Mouse (Mus musculus): ENCODE measurements around the gene Phf13. TPM values are rescaled to one million over a fixed set of nuclear protein-coding genes. Genes with fewer than 3 reads are reported as not detected.
A peak's percentile ranks its signal among the peaks of the same experiment; 100 is the strongest.

The Phf13 gene
- total RNA-seq, 1 experiment = 22.2 TPM

- Histone ChIP-seq H3K9ac (ENCODE audit: insufficient read depth, low read depth, low read length, poor library complexity, severe bottlenecking) (no peak overlapping the region), H3K4me1 (ENCODE audit: control insufficient read depth in 2 of 2, insufficient read depth in 2 of 2, low read length in 2 of 2, poor library complexity in 1 of 2) (peaks cover 0 to 13% of the 10 kb centered on the region in 2 experiments; a peak in 2 of 4 replicates), H3K36me3 (ENCODE audit: control insufficient read depth, insufficient read depth, low read length, poor library complexity, severe bottlenecking) (peaks cover 56% of the 10 kb centered on the region), H3K27ac (ENCODE audit: insufficient read depth, low read depth, low read length, poor library complexity, severe bottlenecking) (no peak overlapping the region), H3K4me3 (ENCODE audit: insufficient read depth in 1 of 2, low read depth in 1 of 2, low read length in 2 of 2, poor library complexity in 1 of 2, severe bottlenecking in 1 of 2) (no peak overlapping the region), H3K9me3 (ENCODE audit: control insufficient read depth, insufficient read depth, low read depth, low read length) (no peaks in the 10 kb centered on the region)
- no peak for TF ChIP-seq ZNF384 (IDR thresholded peaks at IDR 0.05; ENCODE audit: low read depth, low read length)
- TF ChIP-seq ZC3H11A (IDR thresholded peaks at IDR 0.05; ENCODE audit: borderline replicate concordance, low read depth, low read length) = 0 out of 2 replicates have a peak, but pooled peaks have one; percentile 4
- in situ Hi-C loops (cut with MboI; ENCODE audit: low sequenced_read_pairs in 2 of 2, unreplicated experiment in 2 of 2) = no loop called here
- no peak for DNase-seq (ENCODE audit: low read depth, low spot score)
Observed at GRCm38 (mm10) chr4:151975441-151975840, 20.6 kb downstream of the Phf13 start.

- in situ Hi-C loops (cut with MboI; ENCODE audit: low sequenced_read_pairs in 2 of 2, unreplicated experiment in 2 of 2) = no loop called here
- Histone ChIP-seq H3K27ac (ENCODE audit: insufficient read depth, low read depth, low read length, poor library complexity, severe bottlenecking) (no peak overlapping the region), H3K9ac (ENCODE audit: insufficient read depth, low read depth, low read length, poor library complexity, severe bottlenecking) (no peak overlapping the region), H3K4me1 (ENCODE audit: control insufficient read depth in 2 of 2, insufficient read depth in 2 of 2, low read length in 2 of 2, poor library complexity in 1 of 2) (peaks cover 6 to 21% of the 10 kb centered on the region in 2 experiments; a peak in 3 of 4 replicates), H3K9me3 (ENCODE audit: control insufficient read depth, insufficient read depth, low read depth, low read length) (no peaks in the 10 kb centered on the region), H3K4me3 (ENCODE audit: insufficient read depth in 1 of 2, low read depth in 1 of 2, low read length in 2 of 2, poor library complexity in 1 of 2, severe bottlenecking in 1 of 2) (no peak overlapping the region), H3K36me3 (ENCODE audit: control insufficient read depth, insufficient read depth, low read length, poor library complexity, severe bottlenecking) (peaks cover 45% of the 10 kb centered on the region)
- TF ChIP-seq HCFC1 (IDR thresholded peaks at IDR 0.05; ENCODE audit: borderline replicate concordance, insufficient read depth, low read length) = no peak
- no peak for DNase-seq (ENCODE audit: low read depth, low spot score)
Observed at GRCm38 (mm10) chr4:151972221-151972967, 23.7 kb downstream of the Phf13 start.

- in situ Hi-C loops (cut with MboI; ENCODE audit: low sequenced_read_pairs in 2 of 2, unreplicated experiment in 2 of 2) = no loop called here
- H3K36me3 ChIP-seq (ENCODE audit: control insufficient read depth, insufficient read depth, low read length, poor library complexity, severe bottlenecking) = peaks cover 32% of the 10 kb centered on the region; the same call in 1 of the 2 replicates
- H3K9ac ChIP-seq (ENCODE audit: insufficient read depth, low read depth, low read length, poor library complexity, severe bottlenecking) = peak overlapping the region; percentile 15; the same call in 1 of the 2 replicates
- DNase-seq (ENCODE audit: low read depth, low spot score) = no peak
- no peak for TF ChIP-seq ZNF384 (IDR thresholded peaks at IDR 0.05; ENCODE audit: low read depth, low read length)
- TF ChIP-seq MAFK (IDR thresholded peaks at IDR 0.05; ENCODE audit: insufficient read depth, low read depth, low read length) = no peak
- TF ChIP-seq ZC3H11A (IDR thresholded peaks at IDR 0.05; ENCODE audit: borderline replicate concordance, low read depth, low read length) = no peak
- no peak for TF ChIP-seq CHD2 (IDR thresholded peaks at IDR 0.05; ENCODE audit: low read depth, low read length)
- no peak for TF ChIP-seq HCFC1 (IDR thresholded peaks at IDR 0.05; ENCODE audit: borderline replicate concordance, insufficient read depth, low read length)
- peak overlapping the region; percentile 30 to 32; a peak in 1 of 4 replicates for H3K4me3 ChIP-seq (ENCODE audit: insufficient read depth in 1 of 2, low read depth in 1 of 2, low read length in 2 of 2, poor library complexity in 1 of 2, severe bottlenecking in 1 of 2)
- H3K4me1 ChIP-seq (ENCODE audit: control insufficient read depth in 2 of 2, insufficient read depth in 2 of 2, low read length in 2 of 2, poor library complexity in 1 of 2) = peaks cover 6 to 11% of the 10 kb centered on the region in 2 experiments; a peak in 2 of 4 replicates
- H3K9me3 ChIP-seq (ENCODE audit: control insufficient read depth, insufficient read depth, low read depth, low read length) = no peaks in the 10 kb centered on the region
- H3K27ac ChIP-seq (ENCODE audit: insufficient read depth, low read depth, low read length, poor library complexity, severe bottlenecking) = no peak overlapping the region
Observed at GRCm38 (mm10) chr4:151968204-151968921, 27.7 kb downstream of the Phf13 start.

- Histone ChIP-seq H3K27ac (ENCODE audit: insufficient read depth, low read depth, low read length, poor library complexity, severe bottlenecking) (no peak overlapping the region), H3K9ac (ENCODE audit: insufficient read depth, low read depth, low read length, poor library complexity, severe bottlenecking) (no peak overlapping the region), H3K36me3 (ENCODE audit: control insufficient read depth, insufficient read depth, low read length, poor library complexity, severe bottlenecking) (peaks cover 33% of the 10 kb centered on the region), H3K9me3 (ENCODE audit: control insufficient read depth, insufficient read depth, low read depth, low read length) (no peaks in the 10 kb centered on the region), H3K4me3 (ENCODE audit: insufficient read depth in 1 of 2, low read depth in 1 of 2, low read length in 2 of 2, poor library complexity in 1 of 2, severe bottlenecking in 1 of 2) (no peak overlapping the region), H3K4me1 (ENCODE audit: control insufficient read depth in 2 of 2, insufficient read depth in 2 of 2, low read length in 2 of 2, poor library complexity in 1 of 2) (peaks cover 0 to 2% of the 10 kb centered on the region in 2 experiments; a peak in 3 of 4 replicates)
- in situ Hi-C loops (cut with MboI; ENCODE audit: low sequenced_read_pairs in 2 of 2, unreplicated experiment in 2 of 2) = no loop called here
- no peak for DNase-seq (ENCODE audit: low read depth, low spot score)
- TF ChIP-seq ZC3H11A (IDR thresholded peaks at IDR 0.05; ENCODE audit: borderline replicate concordance, low read depth, low read length) (no peak), MAFK (IDR thresholded peaks at IDR 0.05; ENCODE audit: insufficient read depth, low read depth, low read length) (no peak), ZNF384 (IDR thresholded peaks at IDR 0.05; ENCODE audit: low read depth, low read length) (no peak), CHD2 (IDR thresholded peaks at IDR 0.05; ENCODE audit: low read depth, low read length) (no peak), HCFC1 (IDR thresholded peaks at IDR 0.05; ENCODE audit: borderline replicate concordance, insufficient read depth, low read length) (no peak)
Observed at GRCm38 (mm10) chr4:151962817-151963216, 33.2 kb downstream of the Phf13 start.

All from ES-E14 (cell line).